Mouse (Mus musculus) heart, embryonic 11.5 days (tissue): ENCODE results near the gene Rnft1. TPM values are rescaled to one million over a fixed set of nuclear protein-coding genes. Genes with fewer than 3 reads are reported as not detected.
"Not testable (repeated sequence)": the region's sequence is repeated elsewhere in the genome, so short reads cannot be mapped to it uniquely, and the experiment has no call there.

ENCODE experiments used
- ATAC-seq: fragments of 200-750 bp; cut with Nextera tagmentation; replicated peaks from 2 replicates; pipeline ENCODE4 v1.8.0; 2017; ENCODE audit warnings: moderate library complexity; ENCODE audit not compliant: insufficient number of reproducible peaks, low FRiP score, low TSS enrichment
- H3K27ac ChIP-seq: fragments of 300-500 bp; sonication (generic); 2 replicates; pipeline ENCODE4 v1.5.1; 2014; ENCODE audit warnings: mild to moderate bottlenecking, low read depth, low read length
- H3K27me3 ChIP-seq: fragments of 300-500 bp; sonication (generic); 2 replicates; pipeline ENCODE4 v1.6.1; 2014; ENCODE audit warnings: mild to moderate bottlenecking, low read length, mixed read lengths; ENCODE audit not compliant: control insufficient read depth, insufficient read depth
- H3K36me3 ChIP-seq: fragments of 300-500 bp; sonication (generic); 2 replicates; pipeline ENCODE4 v1.6.1; 2014; ENCODE audit warnings: mild to moderate bottlenecking, low read length, moderate library complexity, mixed read lengths; ENCODE audit not compliant: control insufficient read depth, insufficient read depth
- H3K4me1 ChIP-seq: fragments of 300-500 bp; sonication (generic); 2 replicates; pipeline ENCODE4 v1.6.1; 2014; ENCODE audit warnings: low read length; ENCODE audit not compliant: control insufficient read depth, insufficient read depth
- H3K4me2 ChIP-seq: fragments of 300-500 bp; sonication (generic); 2 replicates; pipeline ENCODE4 v1.6.1; 2014; ENCODE audit warnings: mild to moderate bottlenecking, moderate library complexity
- H3K4me3 ChIP-seq: fragments of 300-500 bp; sonication (generic); 2 replicates; pipeline ENCODE4 v1.5.1; 2014; ENCODE audit warnings: low read depth, low read length
- H3K9ac ChIP-seq: fragments of 300-500 bp; sonication (generic); 2 replicates; pipeline ENCODE4 v1.6.1; 2014; ENCODE audit warnings: mild to moderate bottlenecking, low read depth, low read length, moderate library complexity
- H3K9me3 ChIP-seq: fragments of 300-500 bp; sonication (generic); replicated peaks from 2 replicates; pipeline ENCODE4 v1.6.1; 2016; ENCODE audit warnings: low read length; ENCODE audit not compliant: control insufficient read depth
- WGBS: fragments of 180-500 bp; shearing (Covaris S2); extraction: QIAGEN DNeasy Blood & Tissue Kit; methylation state at CpG from one replicate; pipeline ENCODE4 v1.1.7; 2014; ENCODE audit not compliant: insufficient replicate concordance; 5-methylcytosine and 5-hydroxymethylcytosine counted together
- polyA plus RNA-seq: library from polyadenylated mRNA; unstranded; fragments of >200 nt; fragmentation: Nextera tagmentation; extraction: Ambion mirVana; gene quantifications from 2 replicates; pipeline ENCODE4 v1.2.1, GENCODE M21; 2014

Rnft1 gene
- polyA plus RNA-seq, 1 experiment from 2014 or later = 41.5 TPM

DNA sequence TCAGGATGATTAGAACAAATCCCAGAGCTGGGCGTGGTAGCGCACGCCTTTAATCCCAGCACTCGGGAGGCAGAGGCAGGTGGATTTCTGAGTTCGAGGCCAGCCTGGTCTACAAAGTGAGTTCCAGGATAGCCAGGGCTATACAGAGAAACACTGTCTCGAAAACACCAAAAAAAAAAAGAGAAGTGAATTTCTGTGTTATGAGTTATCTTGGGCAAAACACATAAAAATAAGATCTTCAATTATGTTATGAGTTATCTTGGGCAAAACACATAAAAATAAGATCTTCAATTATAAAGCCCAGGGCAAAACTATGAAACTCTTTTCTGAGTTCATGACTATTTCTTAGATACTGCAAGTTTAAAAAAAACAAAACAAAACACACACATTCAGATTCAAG is 48.8 kb downstream of the Rnft1 start:
- not testable (repeated sequence) for H3K9me3 ChIP-seq, H3K4me2 ChIP-seq, H3K27me3 ChIP-seq, H3K4me3 ChIP-seq, ATAC-seq, H3K9ac ChIP-seq, H3K27ac ChIP-seq, H3K4me1 ChIP-seq
- peaks cover 13% of the 10 kb centered on the region for H3K36me3 ChIP-seq
- WGBS = 89% methylated on average over 6 of the region's 6 CpGs

DNA sequence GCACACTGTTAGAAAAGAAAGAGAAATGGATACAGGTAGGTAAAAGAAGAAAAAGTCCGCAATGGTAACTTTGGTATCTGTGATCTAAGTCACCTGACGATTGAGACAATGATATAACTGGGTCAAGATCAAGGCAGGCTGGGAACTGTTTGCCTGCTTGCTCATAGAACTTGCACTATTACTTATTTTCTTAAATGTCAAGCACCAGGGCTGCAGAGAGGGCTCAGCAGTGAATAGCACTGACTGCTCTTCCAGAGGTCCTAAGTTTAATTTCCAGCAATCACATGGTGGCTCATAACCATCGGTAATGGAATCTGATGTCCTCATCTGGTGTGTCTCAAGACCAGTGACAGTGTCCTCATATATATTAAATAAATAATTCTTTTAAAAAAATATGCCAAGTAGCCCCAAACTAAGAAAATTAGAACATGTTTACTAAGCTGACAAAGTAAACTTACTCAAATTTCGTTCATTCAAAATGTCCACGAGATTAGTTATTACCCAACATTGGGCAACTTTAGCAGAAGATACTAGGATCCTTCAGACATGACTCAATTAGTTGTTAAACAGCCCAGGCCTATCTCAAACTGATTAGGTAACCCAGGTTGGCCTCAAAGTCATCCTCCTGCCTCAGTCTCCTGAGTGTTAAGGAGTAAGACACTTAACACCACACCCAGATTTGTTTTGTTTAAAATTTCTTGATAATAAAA is 49.9 kb downstream of the Rnft1 start:
- no peak overlapping the region for H3K27ac ChIP-seq
- no peaks in the 10 kb centered on the region for H3K27me3 ChIP-seq
- no peak overlapping the region for H3K4me2 ChIP-seq
- no peaks in the 10 kb centered on the region for H3K9me3 ChIP-seq
- no peaks in the 10 kb centered on the region for H3K4me1 ChIP-seq
- WGBS = 91% methylated on average over 5 of the region's 5 CpGs
- no peak overlapping the region for H3K9ac ChIP-seq
- no peak for ATAC-seq
- H3K36me3 ChIP-seq = peaks cover 13% of the 10 kb centered on the region
- no peak overlapping the region for H3K4me3 ChIP-seq

DNA sequence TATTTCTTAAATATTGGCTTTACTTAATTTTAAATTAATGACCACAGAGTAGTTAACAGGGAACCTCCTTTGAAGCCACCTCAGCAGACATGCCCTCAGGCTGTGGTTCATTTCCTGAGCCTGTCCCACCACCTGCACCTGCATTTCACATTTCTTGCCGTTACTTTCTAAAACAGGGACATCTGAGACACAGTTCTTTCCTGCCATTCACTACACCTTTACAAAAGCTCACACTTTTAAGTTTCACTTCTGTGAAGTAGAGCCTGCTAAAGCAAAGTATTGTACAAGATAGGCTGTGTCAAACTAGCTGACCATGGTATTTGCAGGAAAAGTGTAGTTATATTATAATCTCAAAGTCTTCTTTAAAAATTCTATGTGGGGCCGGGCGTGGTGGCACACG is 54.3 kb downstream of the Rnft1 start:
- H3K36me3 ChIP-seq = 0 out of 2 replicates have a peak, but pooled peaks cover under 1% of the 10 kb centered on the region
- 95% methylated on average over 4 of the region's 4 CpGs for WGBS
- ATAC-seq = no peak
- H3K9ac ChIP-seq = no peak overlapping the region
- no peaks in the 10 kb centered on the region for H3K9me3 ChIP-seq
- H3K4me3 ChIP-seq = no peak overlapping the region
- no peaks in the 10 kb centered on the region for H3K27me3 ChIP-seq
- no peak overlapping the region for H3K27ac ChIP-seq
- H3K4me1 ChIP-seq = peaks cover 7% of the 10 kb centered on the region
- H3K4me2 ChIP-seq = no peak overlapping the region

DNA sequence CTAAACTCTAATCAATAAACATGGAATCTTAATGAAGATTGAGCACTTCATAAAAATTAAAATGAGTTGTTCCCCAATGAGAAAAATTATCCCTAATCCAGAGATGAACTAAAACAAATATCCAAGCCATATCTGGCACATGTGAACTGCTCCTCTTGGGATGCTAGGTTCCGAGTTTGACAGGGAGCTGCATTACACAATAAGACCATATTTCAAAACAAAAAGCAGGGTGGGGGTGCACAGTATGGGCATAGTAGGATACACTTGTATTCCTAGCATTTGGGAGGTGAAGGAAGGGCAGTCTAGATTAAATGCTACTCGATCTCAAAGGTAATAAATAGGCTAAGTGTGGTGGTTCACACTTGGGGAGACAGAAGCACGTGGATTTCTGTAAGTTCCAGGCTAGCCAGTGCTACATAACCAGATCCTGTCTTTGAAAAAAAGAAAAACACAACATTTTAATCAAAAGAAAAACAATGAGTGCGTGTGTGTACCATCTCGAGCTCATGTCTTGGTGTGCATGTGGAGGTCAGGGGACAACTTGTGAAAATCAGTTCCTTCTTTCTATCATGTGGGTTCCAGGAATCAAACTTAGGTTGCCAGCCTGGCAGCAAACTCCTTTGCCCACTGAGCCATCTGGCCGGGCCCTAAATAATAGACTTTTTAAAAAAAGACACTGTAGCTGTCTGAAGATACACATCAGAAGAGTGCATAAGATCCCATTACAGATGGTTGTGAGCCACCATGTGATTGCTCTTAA is 55.4 kb downstream of the Rnft1 start:
- H3K27ac ChIP-seq = no peak overlapping the region
- no peaks in the 10 kb centered on the region for H3K36me3 ChIP-seq
- no peaks in the 10 kb centered on the region for H3K27me3 ChIP-seq
- H3K4me2 ChIP-seq = no peak overlapping the region
- no peak for ATAC-seq
- no peak overlapping the region for H3K4me3 ChIP-seq
- peaks cover 7% of the 10 kb centered on the region for H3K4me1 ChIP-seq
- H3K9me3 ChIP-seq = no peaks in the 10 kb centered on the region
- H3K9ac ChIP-seq = no peak overlapping the region
- WGBS = 70% methylated on average over 6 of the region's 6 CpGs

DNA sequence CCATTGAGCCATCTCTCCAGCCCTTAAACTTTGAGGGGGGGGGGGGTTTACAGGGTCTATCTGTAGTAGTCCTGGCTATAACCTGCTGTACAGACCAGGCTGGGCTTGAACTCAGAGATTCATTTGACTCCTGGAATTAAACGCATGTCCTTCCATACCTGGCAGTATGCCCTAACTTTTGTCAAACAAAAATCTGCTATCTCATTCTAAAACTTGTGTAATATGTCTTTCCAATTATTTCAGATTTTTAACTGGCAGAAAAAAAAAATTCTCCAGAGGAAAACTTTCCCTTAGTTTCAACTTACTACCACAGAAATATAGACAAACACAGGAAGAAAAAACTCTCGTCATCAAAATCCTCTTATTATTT is 56.0 kb downstream of the Rnft1 start:
- Histone ChIP-seq H3K4me2 (no peak overlapping the region), H3K27me3 (no peaks in the 10 kb centered on the region), H3K36me3 (no peaks in the 10 kb centered on the region), H3K9ac (no peak overlapping the region), H3K4me3 (no peak overlapping the region), H3K9me3 (no peaks in the 10 kb centered on the region), H3K27ac (no peak overlapping the region), H3K4me1 (peaks cover 7% of the 10 kb centered on the region)
- WGBS = 93% methylated on average over 2 of the region's 2 CpGs
- no peak for ATAC-seq

DNA sequence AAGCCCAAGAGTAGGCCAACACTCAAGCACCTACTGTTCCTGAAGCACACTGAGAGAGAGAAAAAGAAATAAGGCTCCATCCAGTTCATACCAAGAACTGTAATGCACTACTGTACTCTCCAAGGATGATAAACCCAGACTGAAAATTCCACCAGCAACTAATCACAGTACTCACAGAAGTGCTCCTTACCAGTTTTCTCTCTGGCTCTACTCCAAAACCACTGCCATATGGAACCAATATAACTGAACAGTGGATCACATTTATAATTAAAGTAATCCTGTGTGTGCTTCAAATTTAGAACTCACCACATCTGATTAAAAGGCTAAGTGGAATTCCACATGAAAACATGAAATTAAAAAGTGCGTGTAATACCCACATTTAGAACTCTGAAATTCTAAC is 58.4 kb downstream of the Rnft1 start:
- WGBS = 89% methylated on average over 1 of the region's 1 CpGs
- H3K4me1 ChIP-seq = peaks cover 7% of the 10 kb centered on the region

DNA sequence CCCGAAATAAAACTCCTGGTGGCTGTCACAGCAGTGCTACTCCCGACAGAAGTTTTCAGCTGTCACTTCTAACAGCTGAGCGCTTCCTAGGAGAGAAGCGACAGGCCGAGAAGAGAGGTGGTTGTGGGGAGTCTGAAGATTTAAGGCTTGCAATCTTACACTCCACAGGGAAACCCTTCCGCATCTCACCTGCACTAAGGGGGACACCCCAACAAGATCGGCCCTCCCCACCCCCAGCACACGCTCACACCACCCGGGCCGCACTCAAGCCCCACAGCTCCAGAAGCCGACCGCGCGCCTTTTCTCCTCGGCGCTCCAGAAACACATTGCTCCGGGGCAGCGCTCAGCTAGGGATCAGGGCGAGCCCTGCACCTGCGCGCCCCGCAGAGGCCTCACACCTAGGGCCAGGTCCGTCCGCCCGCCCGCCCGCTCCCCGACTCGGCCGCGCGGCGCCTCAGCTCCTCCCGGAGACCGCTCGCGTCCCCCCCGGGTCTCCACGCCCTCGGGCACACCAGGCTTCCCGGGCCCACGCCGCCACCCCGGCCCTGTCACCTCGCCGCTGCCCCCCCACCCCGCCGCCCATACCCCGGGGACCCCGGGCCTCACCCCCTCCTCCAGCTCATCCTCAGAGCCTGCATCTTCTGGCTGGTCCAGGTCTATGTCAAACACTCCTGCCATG is 59.6 kb downstream of the Rnft1 start:
- H3K36me3 ChIP-seq = no peaks in the 10 kb centered on the region
- H3K27ac ChIP-seq = peak overlapping the region; percentile 84
- no peaks in the 10 kb centered on the region for H3K9me3 ChIP-seq
- H3K9ac ChIP-seq = peak overlapping the region; percentile 89
- H3K4me3 ChIP-seq = peak overlapping the region; percentile 83
- no peaks in the 10 kb centered on the region for H3K27me3 ChIP-seq
- peak overlapping the region; percentile 71 for H3K4me2 ChIP-seq
- peaks cover 7% of the 10 kb centered on the region for H3K4me1 ChIP-seq
- ATAC-seq = peak; percentile 66; the same call in 1 of the 2 replicates
- WGBS = 1% methylated on average over 49 of the region's 50 CpGs

More for the DNA sequence above, 58.4 kb downstream of the Rnft1 start:
- ATAC-seq = no peak
- Histone ChIP-seq H3K9ac (no peak overlapping the region), H3K27me3 (no peaks in the 10 kb centered on the region), H3K4me3 (peak overlapping the region; percentile 83; the same call in 1 of the 2 replicates), H3K4me2 (peak overlapping the region; percentile 71), H3K9me3 (no peaks in the 10 kb centered on the region), H3K36me3 (no peaks in the 10 kb centered on the region), H3K27ac (no peak overlapping the region)

DNA sequence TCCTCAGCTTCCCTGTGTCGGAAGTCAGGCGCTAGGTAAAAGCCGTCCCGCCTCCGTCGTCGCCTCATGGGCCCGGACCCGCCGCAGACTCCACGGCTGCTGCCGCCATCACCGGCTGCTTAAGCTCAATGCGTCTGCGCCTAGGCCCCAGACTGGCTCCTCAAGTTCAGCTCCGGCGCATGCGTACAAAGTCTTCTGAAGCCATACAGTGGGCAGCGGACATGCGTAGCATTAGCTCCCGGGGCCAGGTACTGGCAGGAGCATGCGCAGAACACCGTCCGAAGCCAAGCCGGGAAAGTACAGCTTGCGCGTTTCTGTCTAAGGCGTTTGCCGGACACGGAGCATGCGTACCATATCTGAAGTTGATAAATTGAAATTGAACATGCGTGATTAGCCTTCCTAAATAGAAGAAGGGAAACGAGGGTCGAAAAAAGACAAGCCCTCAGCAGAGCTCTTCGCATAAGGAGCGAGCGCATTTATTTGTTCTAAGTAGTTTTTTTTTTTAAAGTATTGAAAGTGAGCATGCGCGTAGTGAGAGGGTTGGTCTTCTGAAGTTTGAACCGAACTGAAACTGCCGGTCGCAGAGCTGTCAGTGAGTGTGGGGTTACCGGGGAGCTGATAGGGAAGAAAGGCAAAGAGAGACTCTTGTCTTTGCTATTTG is 60.3 kb downstream of the Rnft1 start, which contains the start of the genes Rps6kb1 and Tubd1:
Gene Rps6kb1 (minus strand): TSS at position 167 of the 661 bp plus-strand sequence.
Gene Tubd1 (plus strand): TSS at position 353 of the 661 bp plus-strand sequence.
- WGBS = under 1% methylated on average over 43 of the region's 43 CpGs
- Histone ChIP-seq H3K36me3 (no peaks in the 10 kb centered on the region; the same call in 1 of the 2 replicates), H3K27me3 (no peaks in the 10 kb centered on the region)

More for the DNA sequence above, 60.3 kb downstream of the Rnft1 start, which contains the start of the genes Rps6kb1 and Tubd1:
- peak within 1 kb of the TSS; percentile 83 for H3K4me3 ChIP-seq
- H3K9me3 ChIP-seq = no peaks in the 10 kb centered on the region
- peak within 1 kb of the TSS; percentile 71 for H3K4me2 ChIP-seq
- peak within 1 kb of the TSS; percentile 84 for H3K27ac ChIP-seq
- peak; percentile 95 for ATAC-seq
- peak within 1 kb of the TSS; percentile 89 for H3K9ac ChIP-seq
- H3K4me1 ChIP-seq = peaks cover 7% of the 10 kb centered on the region
